Mouse (Mus musculus) hindbrain, postnatal 0 days (tissue): ENCODE measurements at regions not wholly inside any gene's neighbourhood (a gene's known extent, or its start where the extent isn't known, plus 50 kb on each side); places are given as distances from the start of the nearest gene placed in this dataset.

Source experiments
- ATAC-seq: fragments of 200-750 bp; cut with Nextera tagmentation; 2 replicates; pipeline ENCODE4 v1.8.0; 2017; ENCODE audit warnings: mild to moderate bottlenecking, moderate TSS enrichment, moderate library complexity
- DNase-seq: peaks from one replicate; pipeline ENCODE4 v3.0.0-alpha.2; 2015; ENCODE audit warnings: low spot score
- H3K27ac ChIP-seq: fragments of 300-500 bp; sonication (generic); 2 replicates; pipeline ENCODE4 v1.5.1; 2014; ENCODE audit warnings: mild to moderate bottlenecking
- H3K27me3 ChIP-seq: fragments of 300-500 bp; sonication (generic); 2 replicates; pipeline ENCODE4 v1.6.1; 2014; ENCODE audit warnings: low read length, mixed read lengths; ENCODE audit not compliant: insufficient read depth
- H3K36me3 ChIP-seq: fragments of 300-500 bp; sonication (generic); 2 replicates; pipeline ENCODE4 v1.6.1; 2014; ENCODE audit warnings: low read length, mixed read lengths; ENCODE audit not compliant: insufficient read depth
- H3K4me1 ChIP-seq: fragments of 300-500 bp; sonication (generic); 2 replicates; pipeline ENCODE4 v1.6.1; 2014; ENCODE audit warnings: antibody characterized with exemption, low read length, mixed read lengths; ENCODE audit not compliant: insufficient read depth
- H3K4me2 ChIP-seq: fragments of 300-500 bp; sonication (generic); 2 replicates; pipeline ENCODE4 v1.6.1; 2014; ENCODE audit warnings: low read depth, mild to moderate bottlenecking, low read length, moderate library complexity, mixed read lengths
- H3K4me3 ChIP-seq: fragments of 300-500 bp; sonication (generic); 2 replicates; pipeline ENCODE4 v1.5.1; 2014; ENCODE audit warnings: low read length
- H3K9ac ChIP-seq: fragments of 300-500 bp; sonication (generic); replicated peaks from 2 replicates; pipeline ENCODE4 v1.6.1; 2014; ENCODE audit warnings: mild to moderate bottlenecking, low read length, moderate library complexity, mixed read lengths
- H3K9me3 ChIP-seq: fragments of 300-500 bp; sonication (generic); 2 replicates; pipeline ENCODE4 v1.6.1; 2016; ENCODE audit warnings: low read length, mixed read lengths
- CTCF ChIP-seq: IDR thresholded peaks from 2 replicates; pipeline ENCODE4 v1.5.1; 2016; ENCODE audit warnings: antibody characterized with exemption, control low read depth, low read depth
- WGBS: fragments of 180-500 bp; shearing (Covaris S2); extraction: QIAGEN DNeasy Blood & Tissue Kit; methylation state at CpG from one replicate; pipeline ENCODE4 v1.1.7; 2014; 5-methylcytosine and 5-hydroxymethylcytosine counted together

DNA sequence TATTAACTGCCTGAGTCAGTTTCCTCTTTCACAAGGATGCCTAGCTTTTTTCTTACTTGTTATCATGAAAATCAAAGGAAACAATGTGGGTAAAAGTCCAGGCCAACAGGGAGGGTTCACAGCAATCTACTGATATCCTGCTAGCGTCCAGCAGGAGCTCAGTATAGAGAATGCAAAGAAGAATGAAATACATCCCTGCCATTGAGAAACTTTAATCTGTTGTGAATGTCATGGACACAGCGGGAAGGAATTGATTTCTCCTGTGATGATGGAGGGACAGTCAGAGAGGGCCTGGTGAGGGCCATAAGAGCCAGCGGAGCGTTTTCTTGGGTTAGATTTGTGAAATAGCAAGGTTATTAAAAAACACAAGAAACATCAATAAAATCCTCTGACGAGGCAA, 60.0 kb upstream of the Pde3a start:
- no peaks in the 10 kb centered on the region for H3K36me3 ChIP-seq
- no peak for TF ChIP-seq CTCF
- no peaks in the 10 kb centered on the region for H3K27me3 ChIP-seq
- H3K9ac ChIP-seq = no peak overlapping the region
- H3K4me1 ChIP-seq = no peaks in the 10 kb centered on the region
- H3K4me3 ChIP-seq = no peak overlapping the region
- no peak overlapping the region for H3K4me2 ChIP-seq
- ATAC-seq (no peak), DNase-seq (no peak)
- 46% methylated on average over 5 of the region's 5 CpGs for WGBS
- no peaks in the 10 kb centered on the region for H3K9me3 ChIP-seq
- H3K27ac ChIP-seq = no peak overlapping the region

DNA sequence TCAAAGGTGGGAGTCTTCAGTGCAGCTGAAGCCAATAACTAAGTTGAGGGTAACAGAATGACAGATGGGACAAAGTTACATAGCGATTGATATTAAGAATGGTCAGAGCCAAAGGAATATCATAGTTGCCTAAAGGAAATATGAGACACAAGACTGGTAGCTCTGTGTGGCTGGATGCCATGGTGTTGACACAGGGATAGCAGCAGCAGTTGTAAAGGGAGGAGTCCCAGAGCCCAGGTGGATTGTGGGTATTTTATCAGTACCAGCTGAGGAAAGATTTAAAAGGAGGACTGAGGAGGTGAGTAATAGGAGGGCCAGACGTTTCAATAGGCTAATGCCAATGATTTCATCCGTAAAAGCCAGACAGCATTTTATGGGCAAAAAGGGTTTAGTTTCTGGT, 59.4 kb upstream of the Pde3a start:
- Histone ChIP-seq H3K4me1 (no peaks in the 10 kb centered on the region), H3K36me3 (no peaks in the 10 kb centered on the region), H3K9ac (no peak overlapping the region), H3K4me3 (no peak overlapping the region), H3K4me2 (no peak overlapping the region), H3K27me3 (no peaks in the 10 kb centered on the region), H3K9me3 (no peaks in the 10 kb centered on the region), H3K27ac (no peak overlapping the region)
- DNase-seq (no peak), ATAC-seq (no peak)
- WGBS = 87% methylated on average over 3 of the region's 3 CpGs
- TF ChIP-seq CTCF = no peak

DNA sequence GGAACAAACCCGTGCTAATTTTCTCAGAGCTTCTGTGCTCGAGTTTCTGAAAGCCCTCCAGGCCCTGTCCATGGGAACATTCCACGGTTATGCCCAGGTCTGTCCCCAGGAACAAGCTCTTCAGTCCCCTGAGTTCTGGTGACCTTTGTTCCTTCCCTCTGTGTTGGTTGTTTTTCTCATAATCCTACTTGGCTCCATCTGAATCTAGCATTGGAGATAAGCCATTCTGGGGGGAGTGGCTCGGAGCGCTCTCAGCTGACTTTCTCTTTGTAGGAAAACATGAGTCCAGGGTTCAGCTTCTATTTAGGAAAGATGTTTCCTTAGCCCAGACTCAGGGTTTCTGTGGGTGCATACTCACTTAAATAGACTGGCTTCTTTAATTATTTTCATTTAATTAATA, 58.7 kb upstream of the Pde3a start:
- no peak overlapping the region for H3K27ac ChIP-seq
- H3K36me3 ChIP-seq = no peaks in the 10 kb centered on the region
- H3K4me1 ChIP-seq = no peaks in the 10 kb centered on the region
- DNase-seq (no peak), ATAC-seq (no peak)
- no peak overlapping the region for H3K4me3 ChIP-seq
- 79% methylated on average over 5 of the region's 5 CpGs for WGBS
- H3K9me3 ChIP-seq = no peaks in the 10 kb centered on the region
- no peak for TF ChIP-seq CTCF
- H3K27me3 ChIP-seq = no peaks in the 10 kb centered on the region
- H3K4me2 ChIP-seq = no peak overlapping the region
- no peak overlapping the region for H3K9ac ChIP-seq

DNA sequence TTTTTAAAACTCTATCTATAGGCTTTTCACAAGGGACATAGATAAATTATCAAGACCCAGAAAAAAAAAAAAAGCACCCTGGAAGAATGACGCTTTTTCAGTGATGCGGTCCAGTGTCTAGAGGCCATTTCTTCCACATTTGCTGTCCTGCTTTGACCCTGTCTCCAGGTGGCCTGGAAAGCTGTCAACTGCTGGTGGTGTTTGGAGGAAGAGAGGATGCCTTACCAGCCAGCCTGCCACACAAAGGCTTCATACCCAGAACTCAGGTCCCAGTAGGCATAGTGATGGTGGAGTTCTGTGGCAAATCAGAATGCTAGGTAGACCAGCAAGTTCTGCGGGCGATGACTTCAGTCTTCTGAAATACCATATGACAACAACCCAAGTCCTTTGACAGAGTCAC, 51.6 kb upstream of the Pde3a start:
- H3K9ac ChIP-seq = no peak overlapping the region
- TF ChIP-seq CTCF = no peak
- ATAC-seq = no peak
- no peak overlapping the region for H3K4me3 ChIP-seq
- DNase-seq = no peak
- H3K9me3 ChIP-seq = no peaks in the 10 kb centered on the region
- no peaks in the 10 kb centered on the region for H3K36me3 ChIP-seq
- H3K4me1 ChIP-seq = no peaks in the 10 kb centered on the region
- no peaks in the 10 kb centered on the region for H3K27me3 ChIP-seq
- no peak overlapping the region for H3K4me2 ChIP-seq
- WGBS = 96% methylated on average over 4 of the region's 4 CpGs
- no peak overlapping the region for H3K27ac ChIP-seq
